Mouse (Mus musculus): ENCODE data around the gene Cip2a.

Cip2a gene

DNA sequence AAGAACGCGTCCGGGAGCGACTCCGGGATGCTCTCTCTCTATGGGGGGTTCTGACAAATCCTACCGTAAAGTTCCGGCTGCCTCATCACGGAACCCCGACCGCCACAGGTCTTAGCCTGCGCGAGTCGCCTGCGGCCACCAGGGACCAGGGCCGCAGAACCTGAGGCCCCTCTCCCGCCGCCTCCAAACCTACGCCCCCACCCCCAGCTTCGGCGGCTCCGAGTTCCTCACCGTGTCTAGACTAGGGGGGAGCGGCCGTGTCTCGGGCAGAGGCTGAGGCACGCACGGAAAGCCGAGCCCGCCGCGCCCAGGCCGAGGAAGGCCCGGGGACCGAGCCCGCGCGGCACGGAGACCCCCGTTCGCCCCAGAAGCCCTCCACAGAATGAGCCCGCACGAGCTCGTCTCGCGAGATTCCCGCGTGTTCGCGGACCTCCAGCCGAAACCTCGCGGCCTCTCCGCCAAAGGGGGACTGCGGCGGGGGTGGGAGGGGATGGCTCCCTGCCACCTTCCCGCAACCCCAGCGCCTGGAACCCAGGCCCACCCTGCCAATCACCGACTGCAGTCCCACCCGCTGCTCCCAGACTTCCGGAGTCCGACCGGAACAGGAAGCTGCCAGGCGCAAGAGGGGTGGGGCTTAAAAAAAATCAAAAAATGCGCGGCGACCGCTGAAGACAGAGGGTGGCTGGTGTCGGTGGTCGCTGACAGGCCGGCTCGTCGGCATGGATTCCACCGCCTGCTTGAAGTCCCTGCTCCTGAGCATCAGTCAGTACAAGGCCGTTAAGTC is at the start of gene Cip2a, which contains the start of gene Dzip3:
TSS of gene Cip2a (plus strand) at position 627 of the 784 bp plus-strand sequence.
TSS of gene Dzip3 (minus strand) at position 607 of the 784 bp plus-strand sequence.
- no peak for TF ChIP-seq GATA4 (IDR thresholded peaks at IDR 0.05; ENCODE audit: insufficient replicate concordance, low read length)

DNA sequence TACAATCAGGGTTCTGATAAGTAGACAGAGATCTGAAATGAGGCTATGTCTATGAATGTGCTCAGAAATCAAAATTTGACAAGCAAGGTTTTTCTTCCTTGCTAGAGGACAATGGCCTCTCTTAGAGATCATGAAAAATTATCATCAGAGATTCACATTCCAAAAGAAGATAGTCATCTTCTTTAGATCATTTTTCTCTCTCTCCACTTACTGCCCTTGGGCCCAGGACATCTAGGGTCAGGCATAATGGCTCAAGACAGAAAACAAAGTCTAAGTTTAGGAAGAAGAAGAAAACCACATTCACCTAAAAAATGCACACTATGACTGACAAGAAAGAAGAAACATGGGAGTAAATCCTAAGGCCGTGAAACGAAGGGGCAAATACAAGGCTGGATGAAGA is 21.0 kb upstream of the Cip2a start:
- TF ChIP-seq GATA4 (IDR thresholded peaks at IDR 0.05; ENCODE audit: insufficient replicate concordance, low read length) = no peak

DNA sequence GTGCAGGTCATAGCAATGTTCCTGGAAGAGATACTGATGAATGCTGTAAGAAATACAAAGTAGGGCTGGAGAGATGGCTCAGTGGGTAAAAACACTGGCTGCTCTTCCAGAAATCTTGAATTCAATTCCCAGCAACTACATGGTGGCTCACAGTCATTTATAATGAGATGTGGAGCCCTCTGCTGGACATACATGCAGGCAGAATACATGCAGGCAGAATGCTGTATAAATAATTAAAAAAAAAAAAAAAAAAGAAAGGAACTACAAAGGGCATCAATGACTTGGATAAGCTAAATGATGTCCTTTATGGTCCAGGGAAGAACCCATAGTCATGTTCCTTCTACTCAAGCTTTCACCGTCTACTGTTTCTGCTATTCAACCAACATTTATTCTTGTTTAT is 20.4 kb upstream of the Cip2a start:
- TF ChIP-seq GATA4 (IDR thresholded peaks at IDR 0.05; ENCODE audit: insufficient replicate concordance, low read length) = no peak

DNA sequence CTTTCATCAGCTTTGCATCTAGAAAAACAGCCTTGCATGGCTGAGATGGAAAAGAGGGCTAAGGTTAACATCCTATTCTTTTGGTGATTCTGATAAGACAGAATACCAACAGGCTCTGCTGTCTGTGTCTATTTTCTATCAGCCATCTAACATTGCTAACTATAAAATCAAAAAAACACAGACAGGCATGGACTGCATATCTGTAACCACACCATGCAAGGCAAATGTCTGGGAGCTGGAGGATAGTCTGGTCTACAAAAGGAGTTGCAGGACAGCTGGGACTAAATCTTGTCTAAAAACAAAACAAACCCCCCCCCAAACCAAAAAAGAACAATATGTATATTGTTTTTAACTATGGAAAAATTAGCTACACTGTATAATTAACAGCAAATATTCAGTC is 14.0 kb upstream of the Cip2a start:
- TF ChIP-seq GATA4 (IDR thresholded peaks at IDR 0.05; ENCODE audit: insufficient replicate concordance, low read length) = no peak

DNA sequence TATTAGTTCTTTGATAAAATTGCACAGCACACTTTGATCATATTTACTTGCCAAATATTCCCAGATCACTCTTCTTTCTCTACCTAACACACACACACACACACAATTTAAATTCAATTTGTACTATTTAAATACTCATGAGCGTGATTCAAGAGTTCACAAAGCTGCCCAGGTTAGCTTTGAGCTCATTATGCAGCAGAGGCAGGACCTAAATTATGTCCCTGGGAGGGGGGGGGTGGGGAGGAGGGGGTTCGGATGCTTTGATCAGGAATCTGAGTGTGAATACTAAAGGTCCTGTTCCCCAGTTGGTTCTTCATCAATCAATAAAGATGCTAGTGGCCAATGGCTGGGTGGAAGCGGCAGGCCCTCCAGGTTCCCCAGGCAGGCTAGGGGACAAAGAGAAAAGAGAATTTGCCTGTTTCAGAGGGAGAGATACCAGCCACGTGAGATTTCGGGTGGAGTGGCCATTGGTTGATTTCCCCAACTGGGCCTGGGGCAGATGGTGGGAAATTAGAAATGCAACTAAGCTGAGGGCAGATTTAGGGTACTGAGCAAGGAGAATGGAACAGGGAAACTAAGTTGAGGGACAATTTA is 8.9 kb upstream of the Cip2a start:
- no peak for TF ChIP-seq GATA4 (IDR thresholded peaks at IDR 0.05; ENCODE audit: insufficient replicate concordance, low read length)

DNA sequence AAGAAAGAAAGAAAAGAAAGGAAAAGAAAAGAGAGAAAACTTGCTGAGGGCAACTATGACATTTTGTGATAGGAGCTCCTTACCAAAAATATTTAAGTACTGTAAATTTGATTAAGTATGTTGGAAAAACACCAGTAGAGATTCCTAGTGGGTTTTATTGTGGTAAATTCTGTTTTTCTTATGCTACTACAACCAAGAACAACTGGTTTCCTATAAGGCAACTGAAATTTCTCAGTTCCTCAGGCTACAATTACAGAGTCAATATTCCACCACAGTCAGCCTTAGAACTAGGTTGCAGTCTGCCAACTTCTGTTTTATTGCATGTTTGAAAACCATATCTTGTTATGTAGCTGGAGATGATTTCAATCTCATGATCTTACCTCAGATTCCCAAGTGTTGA is 4.3 kb upstream of the Cip2a start:
- no peak for TF ChIP-seq GATA4 (IDR thresholded peaks at IDR 0.05; ENCODE audit: insufficient replicate concordance, low read length)

DNA sequence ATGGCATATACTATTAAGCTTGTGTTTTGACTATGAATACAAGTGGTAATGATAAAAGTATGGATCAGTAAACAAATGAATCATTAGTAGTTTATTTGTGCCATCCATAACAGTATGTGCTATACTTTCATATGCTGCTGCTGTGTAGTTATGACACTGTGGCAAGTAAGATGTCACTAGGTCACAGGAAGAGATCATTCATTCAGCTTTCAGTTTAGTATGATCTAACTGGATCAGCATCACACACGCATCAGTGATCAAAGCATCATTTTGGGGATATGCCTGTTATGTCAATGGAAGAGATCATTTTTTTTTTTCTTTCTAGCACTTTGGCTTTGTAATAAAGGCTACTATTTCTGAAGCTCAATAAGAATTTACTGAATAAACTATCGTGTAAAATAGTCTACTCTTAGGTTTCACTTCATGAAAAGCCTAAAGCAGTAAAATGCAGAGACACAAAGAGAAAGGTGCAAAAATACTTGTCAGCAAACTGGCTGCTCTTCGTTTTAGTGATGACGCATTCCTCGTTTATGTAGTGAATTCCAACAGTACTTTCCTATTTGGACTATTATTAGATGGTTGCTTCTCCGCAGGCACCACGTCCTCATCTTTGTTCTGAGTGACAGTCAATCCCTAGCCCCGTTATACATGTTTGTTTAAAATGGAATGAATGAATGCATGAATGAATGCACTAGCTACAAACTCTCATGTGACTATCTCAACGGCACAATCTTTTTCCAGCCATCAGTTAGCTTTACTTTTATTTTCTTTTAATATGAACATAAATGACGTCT is 1.4 kb upstream of the Cip2a start:
- TF ChIP-seq GATA4 (IDR thresholded peaks at IDR 0.05; ENCODE audit: insufficient replicate concordance, low read length) = no peak

DNA sequence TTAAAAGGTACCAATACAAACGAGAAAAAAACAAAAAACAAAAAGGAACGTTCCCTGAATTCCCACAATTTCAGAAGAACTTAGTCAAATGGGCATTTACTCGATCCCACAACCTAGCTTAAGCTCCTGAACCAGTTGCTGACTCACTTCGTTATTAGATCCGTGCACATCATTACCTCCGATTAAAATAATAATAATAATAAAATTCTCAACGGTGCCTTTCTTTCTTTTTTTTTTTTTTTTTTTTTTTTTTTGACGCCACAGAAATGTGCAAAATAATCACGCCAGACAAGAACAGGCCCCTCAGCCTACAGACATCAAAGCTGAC is 790 bp upstream of the Cip2a start:
- TF ChIP-seq GATA4 (IDR thresholded peaks at IDR 0.05; ENCODE audit: insufficient replicate concordance, low read length) = no peak

DNA sequence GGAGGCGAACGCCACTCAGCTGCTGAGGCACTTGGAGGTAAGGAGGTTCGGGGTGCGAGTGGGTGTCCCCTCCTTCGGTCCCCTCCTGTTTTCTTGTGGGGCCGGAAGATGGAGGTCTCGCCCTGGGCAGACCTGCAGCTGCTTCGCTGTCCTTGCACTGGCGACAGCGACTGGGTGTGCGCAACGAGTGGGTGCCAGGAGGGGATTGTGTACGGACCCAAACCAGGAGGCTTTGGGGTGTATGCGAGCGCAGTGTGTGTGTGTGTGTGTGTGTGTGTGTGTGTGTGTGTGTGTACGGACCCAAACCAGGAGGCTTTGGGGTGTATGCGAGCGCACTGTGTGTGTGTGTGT is 333 bp downstream of the Cip2a start:
- TF ChIP-seq GATA4 (IDR thresholded peaks at IDR 0.05; ENCODE audit: insufficient replicate concordance, low read length) = no peak

DNA sequence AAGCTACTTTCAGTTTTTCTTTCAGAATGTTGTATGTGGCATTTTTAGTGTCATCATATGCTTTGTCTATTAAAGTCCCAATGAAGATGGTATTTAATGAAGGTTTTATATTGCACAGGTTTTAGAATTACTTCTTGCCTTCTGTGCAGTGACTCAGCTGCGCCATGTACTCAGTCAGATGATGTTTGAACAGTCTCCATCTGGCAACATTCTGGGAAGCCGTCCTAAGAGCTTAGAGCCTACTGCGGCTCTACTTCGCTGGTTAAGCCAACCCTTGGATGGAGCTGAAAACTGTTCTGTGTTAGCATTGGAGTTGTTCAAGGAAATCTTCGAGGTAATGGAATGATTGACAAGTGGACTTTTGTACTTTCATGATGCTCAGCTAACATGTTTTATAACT is 10.2 kb downstream of the Cip2a start:
- TF ChIP-seq GATA4 (IDR thresholded peaks at IDR 0.05; ENCODE audit: insufficient replicate concordance, low read length) = no peak

DNA sequence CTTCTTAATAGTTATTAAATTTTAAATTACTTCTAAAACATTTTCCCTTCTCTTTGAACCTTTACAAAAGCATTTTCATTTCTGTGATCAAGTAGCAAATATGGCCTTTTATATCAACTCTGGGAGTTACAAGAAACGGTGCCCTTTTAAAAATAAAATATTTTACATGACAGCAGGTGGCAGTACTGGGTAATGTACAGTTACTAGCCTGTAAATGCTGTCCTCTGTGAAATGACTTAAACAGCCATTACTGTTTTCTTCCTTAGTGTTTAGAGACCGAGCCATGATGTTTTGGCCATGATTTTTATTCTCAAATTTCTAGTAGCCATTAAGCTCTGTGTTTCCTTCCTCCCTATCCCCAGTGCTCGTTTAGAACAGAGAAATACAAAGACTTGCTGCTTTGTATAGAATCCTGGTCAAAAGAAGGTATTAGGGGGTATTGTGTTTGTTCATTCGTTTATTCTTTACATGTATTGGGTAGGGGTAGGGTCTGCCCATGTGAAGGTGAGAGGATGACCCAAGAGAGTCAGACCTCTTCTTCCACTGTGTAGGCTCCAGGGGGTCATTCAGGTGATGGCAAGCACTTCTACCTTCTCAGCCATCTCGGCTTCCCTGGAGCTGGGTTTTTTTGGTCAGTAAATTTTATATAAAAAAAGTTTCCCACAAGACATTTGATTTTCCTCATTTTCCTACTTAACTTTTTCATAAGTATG is 22.8 kb downstream of the Cip2a start:
- no peak for TF ChIP-seq GATA4 (IDR thresholded peaks at IDR 0.05; ENCODE audit: insufficient replicate concordance, low read length)

DNA sequence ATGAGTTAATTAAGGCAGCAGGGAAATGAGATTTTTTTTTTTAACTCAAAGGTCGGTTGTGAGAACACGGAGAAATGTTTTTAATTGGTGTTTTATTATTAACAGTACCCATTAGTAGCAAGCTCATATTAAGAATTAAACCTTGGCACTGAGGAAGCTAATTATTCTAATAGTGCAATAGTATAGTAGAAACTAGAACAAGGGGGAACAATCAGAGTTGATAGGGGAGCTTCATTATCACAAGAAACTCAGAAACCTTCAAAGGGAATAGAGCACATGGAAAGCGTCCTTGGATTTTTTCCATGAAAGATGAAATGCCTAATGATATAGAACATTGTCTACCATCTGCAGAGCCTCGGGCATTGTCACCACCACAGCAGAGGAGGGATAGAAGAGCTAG is 41.9 kb downstream of the Cip2a start:
- no peak for TF ChIP-seq GATA4 (IDR thresholded peaks at IDR 0.05; ENCODE audit: insufficient replicate concordance, low read length)

DNA sequence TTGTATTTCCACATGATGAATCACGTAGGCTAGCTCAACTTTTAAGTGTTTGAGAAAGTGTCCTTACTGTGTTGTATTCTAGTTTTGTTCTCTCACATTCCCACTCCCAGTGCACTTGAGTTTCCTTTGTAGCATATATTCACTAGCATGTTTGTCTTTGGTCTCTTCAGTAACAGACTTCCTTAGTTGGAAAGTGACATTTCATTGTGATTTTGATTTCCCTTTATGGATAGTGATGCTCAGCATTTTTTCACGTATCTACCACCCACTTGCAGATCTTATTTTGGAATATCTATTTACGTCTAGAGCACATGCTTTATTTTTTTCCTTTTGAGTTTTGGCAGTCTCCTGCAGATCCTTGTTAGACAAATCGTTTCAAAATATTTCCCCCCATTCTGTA is 43.8 kb downstream of the Cip2a start:
- TF ChIP-seq GATA4 (IDR thresholded peaks at IDR 0.05; ENCODE audit: insufficient replicate concordance, low read length) = no peak

DNA sequence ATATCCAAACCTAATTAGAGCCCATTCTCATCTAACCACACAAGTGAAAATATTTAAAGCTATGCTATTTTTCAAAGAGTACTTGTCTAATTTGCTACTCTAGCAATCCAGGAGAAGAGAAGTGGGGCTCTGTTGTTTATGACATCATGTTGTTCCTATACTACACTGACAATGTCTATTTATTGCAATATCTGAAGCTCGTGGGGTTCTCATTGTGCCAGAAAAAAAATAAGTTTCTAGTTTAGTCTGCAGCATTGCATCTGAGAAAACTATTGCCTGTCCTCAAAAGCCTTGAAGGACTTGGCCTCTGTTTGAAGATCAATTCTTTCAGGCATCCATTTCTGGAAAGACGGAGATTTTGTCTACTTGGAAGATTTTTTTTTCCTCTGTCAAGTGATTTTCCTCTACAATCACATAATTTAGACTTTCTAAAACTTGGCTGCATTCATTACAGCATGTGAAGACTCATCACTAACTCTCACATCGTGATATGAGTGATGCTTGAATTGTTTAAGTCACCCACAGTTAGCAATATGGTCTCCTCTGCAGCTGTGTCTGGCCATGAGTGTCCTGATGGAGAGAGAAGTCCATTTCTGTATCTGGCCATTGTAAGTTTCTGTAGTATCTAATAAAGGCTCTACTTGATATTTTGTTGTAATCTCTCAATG is 46.7 kb downstream of the Cip2a start:
- no peak for TF ChIP-seq GATA4 (IDR thresholded peaks at IDR 0.05; ENCODE audit: insufficient replicate concordance, low read length)

DNA sequence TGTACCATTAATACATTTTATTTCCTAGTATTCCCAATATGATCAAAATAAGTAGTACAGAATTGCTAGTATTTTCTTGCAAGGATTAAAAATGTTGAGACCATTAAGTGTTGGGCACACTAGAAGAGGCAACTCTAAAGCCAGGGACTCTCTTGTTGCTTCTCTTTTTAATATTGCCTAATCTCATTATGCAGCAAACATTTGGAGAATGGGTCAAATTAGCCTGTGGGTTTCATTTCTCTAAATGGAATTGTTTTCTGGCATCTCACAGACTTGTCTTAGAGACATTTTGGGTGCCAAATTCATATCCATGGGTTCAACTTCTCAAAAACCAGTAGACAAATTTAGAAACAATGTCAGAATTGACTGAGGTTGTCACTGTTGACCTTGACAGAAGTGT is 55.2 kb downstream of the Cip2a start:
- TF ChIP-seq GATA4 (IDR thresholded peaks at IDR 0.05; ENCODE audit: insufficient replicate concordance, low read length) = no peak
